Mouse (Mus musculus) CH12.LX (cell line): ENCODE measurements around the gene Usp40. TPM values are rescaled to one million over a fixed set of nuclear protein-coding genes. Genes with fewer than 3 reads are reported as not detected.

Experiments used
- DNase-seq: peaks from one replicate; pipeline ENCODE4 v3.0.0-alpha.2; 2013; ENCODE audit errors: extremely low read depth
- H3K27ac ChIP-seq: 2 replicates; pipeline ENCODE4 v1.5.1; 2012; ENCODE audit warnings: low read depth, mild to moderate bottlenecking, control low read depth, moderate library complexity; ENCODE audit not compliant: insufficient read depth
- H3K27me3 ChIP-seq: replicated peaks from 2 replicates; pipeline ENCODE3; 2012; ENCODE audit warnings: inconsistent platforms
- H3K36me3 ChIP-seq, 2 experiments: replicated peaks in 1 of 2; 2 replicates each; pipeline versions ENCODE3 to v1.6.1; 2012; ENCODE audit warnings: inconsistent platforms in 1 of 2, low read length in 1 of 2, mild to moderate bottlenecking in 1 of 2, mixed read lengths in 1 of 2, moderate library complexity in 1 of 2; ENCODE audit not compliant: control insufficient read depth in 1 of 2, insufficient read depth in 1 of 2
- H3K4me1 ChIP-seq, 2 experiments: 2 replicates each; pipeline ENCODE4 v1.6.1; 2012; ENCODE audit warnings: inconsistent platforms in 1 of 2, moderate library complexity in 1 of 2; ENCODE audit not compliant: insufficient read depth in 2 of 2, control insufficient read depth in 1 of 2
- H3K4me2 ChIP-seq: 2 replicates; pipeline ENCODE4 v1.6.1; 2012; ENCODE audit warnings: low read depth, mild to moderate bottlenecking, control low read depth; ENCODE audit not compliant: poor library complexity, insufficient read depth, severe bottlenecking
- H3K4me3 ChIP-seq, 3 experiments: fragments of 150-350 bp in 1 of 3; sonication (generic) in 1 of 3; replicated peaks in 1 of 3; 2 replicates each; pipeline versions ENCODE3 to v1.5.1; 2011 to 2012; ENCODE audit warnings: low read depth in 2 of 3, low read length in 2 of 3, mild to moderate bottlenecking in 2 of 3, moderate library complexity in 2 of 3, control low read depth in 1 of 3, improper control_type of control experiment in 1 of 3, inconsistent platforms in 1 of 3, mixed read lengths in 1 of 3; ENCODE audit not compliant: poor library complexity in 1 of 3
- H3K79me2 ChIP-seq: replicated peaks from 2 replicates; pipeline ENCODE4 v1.6.1; 2012; ENCODE audit warnings: mild to moderate bottlenecking, moderate library complexity; ENCODE audit not compliant: control insufficient read depth, poor library complexity, insufficient read depth, severe bottlenecking; ENCODE audit errors: extremely low read depth
- H3K9ac ChIP-seq: 2 replicates; pipeline ENCODE4 v1.6.1; 2012; ENCODE audit warnings: low read depth, mild to moderate bottlenecking, control low read depth, moderate library complexity; ENCODE audit not compliant: insufficient read depth
- H3K9me3 ChIP-seq: replicated peaks from 2 replicates; pipeline ENCODE3; 2012; ENCODE audit warnings: low read length, inconsistent platforms, mixed read lengths
- BHLHE40 ChIP-seq: IDR thresholded peaks from 2 replicates; pipeline ENCODE4 v1.6.1; 2011; ENCODE audit warnings: mild to moderate bottlenecking, low read depth, low read length, improper control_type of control experiment
- CHD1 ChIP-seq: IDR thresholded peaks from 2 replicates; pipeline ENCODE4 v1.6.1; 2012; ENCODE audit warnings: low read depth, low read length, improper control_type of control experiment, inconsistent platforms
- CTCF ChIP-seq, 2 experiments: IDR thresholded peaks in 1 of 2; conservative IDR thresholded peaks in 1 of 2; 2 replicates each; pipeline ENCODE4 v1.5.1; 2011 to 2012; ENCODE audit warnings: low read depth in 2 of 2, low read length in 2 of 2, improper control_type of control experiment in 1 of 2, inconsistent platforms in 1 of 2, mild to moderate bottlenecking in 1 of 2, moderate library complexity in 1 of 2
- E2F4 ChIP-seq: IDR thresholded peaks from 2 replicates; pipeline ENCODE4 v1.6.1; 2011; ENCODE audit warnings: low read depth, low read length, improper control_type of control experiment; ENCODE audit not compliant: insufficient replicate concordance
- ELF1 ChIP-seq: IDR thresholded peaks from 2 replicates; pipeline ENCODE4 v1.6.1; 2014; ENCODE audit warnings: low read depth, mild to moderate bottlenecking, inconsistent platforms, low read length, improper control_type of control experiment
- ETS1 ChIP-seq: conservative IDR thresholded peaks from 2 replicates; pipeline ENCODE4 v1.6.1; 2012; ENCODE audit warnings: low read depth, mild to moderate bottlenecking, inconsistent platforms, low read length, improper control_type of control experiment, moderate library complexity
- HCFC1 ChIP-seq: IDR thresholded peaks from 2 replicates; pipeline ENCODE4 v1.6.1; 2012; ENCODE audit warnings: low read depth, mild to moderate bottlenecking, inconsistent platforms, low read length, improper control_type of control experiment
- JUND ChIP-seq: conservative IDR thresholded peaks from 2 replicates; pipeline ENCODE4 v1.6.1; 2011; ENCODE audit warnings: low read depth, low read length, improper control_type of control experiment
- KAT2A ChIP-seq: IDR thresholded peaks from 2 replicates; pipeline ENCODE4 v1.6.1; 2012; ENCODE audit warnings: low read length, improper control_type of control experiment, inconsistent platforms; ENCODE audit not compliant: insufficient replicate concordance
- MAFK ChIP-seq: IDR thresholded peaks from 2 replicates; pipeline ENCODE4 v1.6.1; 2011; ENCODE audit warnings: low read length, improper control_type of control experiment; ENCODE audit not compliant: insufficient replicate concordance
- MEF2A ChIP-seq: IDR thresholded peaks from 2 replicates; pipeline ENCODE4 v1.6.1; 2014; ENCODE audit warnings: low read depth, mild to moderate bottlenecking, inconsistent platforms, low read length, improper control_type of control experiment, borderline replicate concordance
- MXI1 ChIP-seq: IDR thresholded peaks from 2 replicates; pipeline ENCODE4 v1.6.1; 2011; ENCODE audit warnings: mild to moderate bottlenecking, low read depth, low read length, improper control_type of control experiment
- MYC ChIP-seq: IDR thresholded peaks from 2 replicates; pipeline ENCODE4 v1.6.1; 2011; ENCODE audit warnings: low read depth, mild to moderate bottlenecking, improper control_type of control experiment, low read length
- NELFE ChIP-seq: IDR thresholded peaks from 2 replicates; pipeline ENCODE4 v1.6.1; 2011; ENCODE audit warnings: low read depth, low read length, improper control_type of control experiment
- NRF1 ChIP-seq: IDR thresholded peaks from 2 replicates; pipeline ENCODE4 v1.6.1; 2014; ENCODE audit warnings: low read depth, mild to moderate bottlenecking, inconsistent platforms, low read length, improper control_type of control experiment, moderate library complexity
- PAX5 ChIP-seq: IDR thresholded peaks from 2 replicates; pipeline ENCODE4 v1.6.1; 2012; ENCODE audit warnings: low read length, inconsistent platforms, mixed read lengths
- RAD21 ChIP-seq: IDR thresholded peaks from 2 replicates; pipeline ENCODE4 v1.6.1; 2011; ENCODE audit warnings: low read depth, mild to moderate bottlenecking, low read length, improper control_type of control experiment, moderate library complexity
- SMC3 ChIP-seq: IDR thresholded peaks from 2 replicates; pipeline ENCODE4 v1.6.1; 2011; ENCODE audit warnings: low read depth, low read length, improper control_type of control experiment
- TBP ChIP-seq: conservative IDR thresholded peaks from 2 replicates; pipeline ENCODE4 v1.6.1; 2011; ENCODE audit warnings: low read depth, low read length, improper control_type of control experiment
- USF1 ChIP-seq: IDR thresholded peaks from 2 replicates; pipeline ENCODE4 v1.6.1; 2014; ENCODE audit warnings: low read depth, mild to moderate bottlenecking, inconsistent platforms, low read length, improper control_type of control experiment
- USF2 ChIP-seq: conservative IDR thresholded peaks from 2 replicates; pipeline ENCODE4 v1.6.1; 2011; ENCODE audit warnings: low read depth, low read length, improper control_type of control experiment
- ZKSCAN1 ChIP-seq: IDR thresholded peaks from 2 replicates; pipeline ENCODE4 v1.6.1; 2012; ENCODE audit warnings: low read depth, inconsistent platforms, low read length, improper control_type of control experiment, borderline replicate concordance
- ZMIZ1 ChIP-seq: IDR thresholded peaks from 2 replicates; pipeline ENCODE4 v1.6.1; 2012; ENCODE audit warnings: low read depth, mild to moderate bottlenecking, inconsistent platforms, low read length, improper control_type of control experiment
- ZNF384 ChIP-seq: IDR thresholded peaks from 2 replicates; pipeline ENCODE4 v1.6.1; 2012; ENCODE audit warnings: low read depth, low read length, improper control_type of control experiment, inconsistent platforms
- dilution Hi-C: fragments of 300-500 bp; cut with MboI; formaldehyde crosslinking; loops from 2 replicates; pipeline ENCODE4 v1.14.3; 2020; ENCODE audit warnings: low sequenced_read_pairs; ENCODE audit not compliant: extremely low pct_unique_long_range_greater_than_20kb, extremely low pct_ligation_motif_present
- in situ Hi-C: fragments of 300-500 bp; cut with MboI; formaldehyde crosslinking; loops from 3 replicates; pipeline ENCODE4 v1.14.3; 2019; ENCODE audit warnings: low sequenced_read_pairs, low pct_ligation_motif_present, low pct_unique_long_range_greater_than_20kb, mixed read lengths
- polyA plus RNA-seq: library from polyadenylated mRNA; unstranded; fragments of >175 nt; gene quantifications from 2 replicates; pipeline ENCODE4 v1.2.1, GENCODE M21; 2012; ENCODE audit warnings: low read depth; ENCODE audit not compliant: insufficient read length
- total RNA-seq, 2 experiments: library from RNA; depleted of rRNA; stranded (reverse); fragments of 300-350 nt in 1 of 2; fragments of >200 nt in 1 of 2; gene quantifications; 2 replicates each; pipeline ENCODE4 v1.2.3; 2012 to 2014

Usp40 gene
- total and polyA plus RNA-seq, 3 experiments, result 12.7 to 15.4 (median 14.8) TPM

- H3K27me3 ChIP-seq, result no peaks in the 10 kb centered on the region
- H3K4me3 ChIP-seq, result no peak overlapping the region
- TF ChIP-seq CTCF (conservative IDR thresholded peaks at IDR 0.05 in 1 of 2, IDR thresholded peaks at IDR 0.05 in 1 of 2; ENCODE audit: low read depth in 2 of 2, low read length in 2 of 2) (no peak), USF1 (no peak), ZNF384 (no peak), CHD1 (no peak), MYC (no peak), MEF2A (no peak), JUND (no peak), ZMIZ1 (no peak), BHLHE40 (no peak), MAFK (no peak)
- H3K79me2 ChIP-seq, result no peaks in the 10 kb centered on the region
- H3K4me2 ChIP-seq, result no peak overlapping the region
- no peak overlapping the region for H3K9ac ChIP-seq
- no peak for DNase-seq
- H3K27ac ChIP-seq, result no peak overlapping the region
- dilution Hi-C loops, result no loop called here
- peaks cover 82 to 98% of the 10 kb centered on the region in 2 experiments for H3K36me3 ChIP-seq
- no peaks in the 10 kb centered on the region for H3K9me3 ChIP-seq
- peaks cover 0 to 22% of the 10 kb centered on the region in 2 experiments; a peak in 1 of 4 replicates for H3K4me1 ChIP-seq
- in situ Hi-C loops, result no loop called here
Measured at GRCm38 (mm10) chr1:87935546-87935945, 72.8 kb downstream of the Usp40 start.

GRCm38 (mm10) chr1:87935095-87935494 is 73.3 kb downstream of the Usp40 start:
- DNase-seq, result no peak
- Histone ChIP-seq H3K9me3 (no peaks in the 10 kb centered on the region), H3K9ac (no peak overlapping the region), H3K4me3 (no peak overlapping the region), H3K79me2 (no peaks in the 10 kb centered on the region), H3K27ac (no peak overlapping the region), H3K36me3 (peaks cover 78 to 98% of the 10 kb centered on the region in 2 experiments), H3K27me3 (no peaks in the 10 kb centered on the region), H3K4me2 (no peak overlapping the region), H3K4me1 (peaks cover 0 to 22% of the 10 kb centered on the region in 2 experiments; a peak in 1 of 4 replicates)
- dilution Hi-C loops (no loop called here), in situ Hi-C loops (no loop called here)
- TF ChIP-seq RAD21 (no peak), KAT2A (no peak), CTCF (conservative IDR thresholded peaks at IDR 0.05 in 1 of 2, IDR thresholded peaks at IDR 0.05 in 1 of 2; ENCODE audit: low read depth in 2 of 2, low read length in 2 of 2) (no peak), E2F4 (no peak), NRF1 (no peak), USF1 (no peak), SMC3 (no peak), ELF1 (no peak), MXI1 (no peak), TBP (no peak), USF2 (no peak), HCFC1 (no peak), MAFK (no peak), NELFE (no peak), ZKSCAN1 (no peak), PAX5 (no peak), ETS1 (no peak)
